Mouse (Mus musculus) urinary bladder, postnatal 10 days (tissue): Measurements from ENCODE around the gene Astn2.

Source experiments
- DNase-seq: peaks from one replicate; pipeline ENCODE4 v3.0.0; 2022; ENCODE audit warnings: low spot score

Astn2 gene

DNA sequence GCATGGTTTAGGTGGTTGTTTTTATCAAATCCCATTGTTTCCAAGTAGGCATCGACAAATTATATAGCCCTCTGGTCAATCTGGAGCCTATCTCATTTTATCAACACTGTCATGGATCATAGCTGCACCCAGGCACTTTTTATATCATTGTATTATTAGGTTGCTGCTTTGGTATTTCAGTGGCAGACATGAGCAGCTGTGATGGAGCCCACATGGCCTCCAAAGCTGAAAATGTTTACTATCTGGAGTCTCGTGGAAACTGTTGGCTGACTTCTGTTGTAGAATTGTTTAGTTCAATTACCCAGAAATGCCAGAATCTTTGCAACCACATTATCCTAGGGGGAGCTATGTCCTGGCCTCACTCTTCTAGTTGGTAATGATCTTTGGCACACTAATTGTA, 732.1 kb downstream of the Astn2 start:
- no peak for DNase-seq

GRCm38 (mm10) chr4:65671585-65672184, 732.7 kb downstream of the Astn2 start:
- DNase-seq = no peak

GRCm38 (mm10) chr4:65667030-65667610, 737.3 kb downstream of the Astn2 start:
- DNase-seq = no peak

GRCm38 (mm10) chr4:65663176-65663575, 741.2 kb downstream of the Astn2 start:
- no peak for DNase-seq

- peak; percentile 37 for DNase-seq
Measured at GRCm38 (mm10) chr4:65654723-65655122, 749.7 kb downstream of the Astn2 start.

DNA sequence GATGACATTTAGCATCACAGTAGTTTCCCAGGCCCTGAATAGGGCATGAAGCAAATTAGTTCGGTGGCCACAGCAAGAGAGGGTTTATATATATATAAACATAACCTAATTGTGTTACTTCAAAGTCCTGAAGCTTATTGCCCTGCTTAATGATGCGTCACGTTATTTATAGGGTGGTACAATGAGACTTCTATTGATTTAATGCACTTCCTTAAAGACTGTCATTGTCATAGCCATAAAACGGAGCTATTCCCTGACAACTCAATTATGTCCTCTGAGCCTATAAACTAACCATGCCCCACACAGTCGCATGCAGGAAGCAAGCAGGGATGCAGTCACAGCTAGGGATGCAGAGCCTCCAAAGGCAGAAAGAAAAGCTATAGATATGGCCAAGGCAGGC, 761.8 kb downstream of the Astn2 start:
- DNase-seq = no peak

DNA sequence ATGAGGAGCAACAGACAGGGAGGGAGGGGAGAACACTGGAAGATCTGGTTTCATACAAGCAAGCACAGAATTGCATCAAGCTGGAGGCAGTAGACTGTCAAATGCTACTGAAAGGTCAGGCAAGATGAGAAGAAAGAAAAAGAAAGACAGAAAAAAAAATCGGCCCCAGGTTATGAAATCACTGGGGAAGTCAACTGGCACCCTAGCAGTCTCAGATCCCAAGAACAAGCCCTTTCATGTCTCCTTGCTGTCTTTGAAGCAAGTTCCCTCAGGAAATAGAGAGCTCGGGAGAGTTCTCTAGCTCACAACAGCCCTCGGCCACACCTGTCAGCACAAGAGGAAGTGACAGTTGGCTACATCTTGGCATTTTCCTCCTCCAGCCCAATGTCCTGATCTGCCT, 766.2 kb downstream of the Astn2 start:
- no peak for DNase-seq

GRCm38 (mm10) chr4:65620125-65620524, 784.3 kb downstream of the Astn2 start:
- DNase-seq = no peak

GRCm38 (mm10) chr4:65613135-65613534, 791.3 kb downstream of the Astn2 start:
- no peak for DNase-seq

DNA sequence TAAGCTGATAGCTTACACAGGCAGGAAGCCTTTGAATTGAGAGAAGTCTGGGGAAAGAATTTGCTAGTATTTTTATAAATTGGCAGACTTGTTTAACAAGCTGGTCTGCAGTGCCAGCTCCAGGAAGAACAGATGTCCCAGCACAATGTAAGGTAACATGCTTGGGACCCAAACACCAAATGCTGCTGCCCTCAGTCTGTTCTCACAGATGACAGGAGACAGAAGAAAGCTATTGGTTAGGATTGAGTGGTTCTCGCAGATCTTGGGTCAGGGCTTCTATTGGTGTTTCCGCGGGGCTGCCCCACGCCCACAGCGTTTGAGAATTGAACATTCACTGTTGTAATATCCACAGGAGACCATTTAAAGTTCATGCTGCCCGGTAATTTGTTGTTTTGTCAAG, 793.5 kb downstream of the Astn2 start:
- no peak for DNase-seq

DNA sequence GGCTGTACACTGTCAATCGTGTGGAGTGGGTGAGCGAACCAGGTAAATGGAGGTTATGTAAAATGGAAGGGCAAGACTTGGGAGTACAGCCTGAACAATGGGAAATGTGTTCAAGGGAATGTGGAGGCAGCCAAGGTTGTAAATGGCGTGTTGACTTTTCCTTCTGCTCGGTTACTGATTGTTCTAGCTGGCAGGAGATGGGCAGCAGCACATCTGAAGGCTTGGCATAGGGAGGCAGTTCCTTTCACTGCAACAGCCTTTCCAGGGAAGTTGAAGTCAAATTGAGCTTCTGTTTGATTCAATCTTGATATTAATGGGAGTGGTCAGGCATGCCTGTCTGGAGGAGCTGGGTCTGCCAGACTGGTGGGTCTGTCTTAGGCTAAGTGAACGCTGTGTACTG, 794.1 kb downstream of the Astn2 start:
- DNase-seq = no peak

- no peak for DNase-seq
Measured at GRCm38 (mm10) chr4:65608112-65608511, 796.3 kb downstream of the Astn2 start.

DNA sequence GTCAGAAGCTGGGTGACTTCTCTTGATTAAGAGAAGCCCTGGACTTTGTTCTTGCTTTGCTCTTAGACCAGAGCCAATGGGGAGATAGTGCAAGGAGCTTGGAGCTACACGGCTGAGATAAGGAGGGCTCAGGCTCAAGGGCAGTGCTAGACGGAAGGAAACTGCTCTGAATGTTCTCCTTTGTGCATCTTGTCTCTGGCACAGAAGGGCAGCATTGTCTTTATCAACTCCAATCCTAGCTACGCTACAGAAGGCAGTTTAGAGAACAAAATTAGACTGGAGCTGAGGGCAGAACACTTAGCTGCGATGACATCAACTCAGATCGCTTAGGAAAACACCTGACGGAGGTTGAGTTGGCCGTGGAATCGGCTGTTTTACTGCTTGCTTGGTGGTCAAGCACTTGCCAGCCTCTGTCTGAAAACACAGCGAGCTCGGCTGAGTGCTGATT, 797.2 kb downstream of the Astn2 start:
- no peak for DNase-seq

DNA sequence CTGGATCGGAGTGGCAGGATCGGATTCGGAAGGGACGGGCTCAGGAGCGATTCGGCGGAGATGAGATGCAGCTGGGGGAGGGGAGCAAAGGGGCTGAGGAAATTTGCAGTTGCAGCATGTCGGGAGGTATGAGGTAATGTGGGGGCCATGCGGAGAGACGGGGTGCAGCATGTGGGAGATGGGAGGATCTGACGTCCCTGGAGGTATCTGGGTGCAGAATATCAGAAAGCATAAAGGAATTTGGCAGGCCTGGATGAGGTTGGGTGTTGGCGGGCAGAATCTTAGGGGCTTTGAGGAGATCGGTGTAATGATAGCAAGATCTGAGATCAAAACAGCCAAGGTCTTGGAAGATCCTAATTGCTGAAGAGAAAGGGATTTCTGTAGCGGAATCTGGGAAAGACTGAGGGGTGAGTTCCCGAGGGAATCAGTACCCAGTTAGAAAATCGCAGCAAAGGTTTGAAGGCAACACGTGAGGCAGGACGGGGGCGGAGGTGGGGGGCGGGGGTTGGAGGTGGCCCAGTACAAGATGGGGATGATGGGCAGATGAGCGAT, 799.2 kb downstream of the Astn2 start:
- DNase-seq = no peak

GRCm38 (mm10) chr4:65604504-65605150, 799.8 kb downstream of the Astn2 start, which contains the start of gene Trim32:
TSS of gene Trim32 (plus strand) at chr4:65604986.
- DNase-seq = peak; percentile 99

DNA sequence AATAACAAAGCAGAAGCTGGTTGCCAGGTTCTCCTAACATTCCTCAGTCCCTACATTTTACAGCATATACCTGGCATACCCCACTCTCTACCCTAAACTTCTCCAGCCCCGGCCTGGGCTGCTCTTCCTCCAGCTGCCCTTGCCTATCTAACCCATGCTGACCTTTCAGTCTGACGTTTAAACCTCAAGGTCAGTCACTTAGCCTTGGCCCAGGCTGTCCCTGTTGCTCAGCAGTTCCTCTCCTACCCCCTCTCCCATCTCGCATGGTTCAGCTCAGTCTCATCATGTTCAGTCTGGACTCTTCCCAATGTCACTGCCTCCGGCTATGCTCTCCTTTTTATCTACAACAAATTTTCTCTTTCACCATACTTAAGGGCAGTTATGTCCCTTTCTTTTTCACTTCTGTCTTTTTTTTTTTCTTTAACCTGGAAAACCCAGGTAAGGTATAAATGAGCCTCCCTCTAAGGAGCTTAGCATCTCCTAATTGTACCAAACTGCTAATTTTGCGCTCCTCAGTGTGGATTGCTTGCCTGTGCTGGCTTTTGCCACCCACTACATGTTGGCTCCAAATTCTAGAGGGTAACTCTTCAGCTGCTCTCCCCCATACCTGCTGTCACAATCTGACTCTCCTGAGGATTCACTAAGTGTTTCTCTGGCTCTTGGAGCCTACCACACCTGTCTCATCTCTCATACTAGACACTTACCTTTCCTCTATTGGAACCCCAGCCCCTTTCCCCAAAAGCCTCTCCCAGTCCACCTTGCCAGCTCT, 809.6 kb downstream of the Astn2 start:
- no peak for DNase-seq

DNA sequence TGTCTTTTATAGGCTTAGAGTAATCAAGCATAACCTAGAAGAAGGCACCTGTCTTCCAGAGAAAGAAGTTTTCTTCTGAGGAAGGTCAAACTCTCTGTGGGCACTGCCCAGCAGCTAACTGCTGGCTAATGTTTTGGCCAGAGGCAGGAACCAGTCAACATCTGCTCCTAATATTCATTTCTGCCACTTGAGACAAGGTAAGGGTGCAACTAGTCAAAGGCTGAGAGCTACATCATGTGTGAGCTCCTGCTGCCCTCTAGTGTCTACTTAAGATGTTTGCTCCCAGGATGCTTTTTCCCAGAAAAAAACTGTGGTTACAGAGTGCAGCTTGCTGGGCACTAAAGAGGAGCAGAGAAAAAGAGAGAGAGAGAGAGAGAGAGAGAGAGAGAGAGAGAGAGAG, 814.6 kb downstream of the Astn2 start:
- DNase-seq = no peak

- DNase-seq = no peak
Measured at GRCm38 (mm10) chr4:65586947-65587346, 817.5 kb downstream of the Astn2 start.

DNA sequence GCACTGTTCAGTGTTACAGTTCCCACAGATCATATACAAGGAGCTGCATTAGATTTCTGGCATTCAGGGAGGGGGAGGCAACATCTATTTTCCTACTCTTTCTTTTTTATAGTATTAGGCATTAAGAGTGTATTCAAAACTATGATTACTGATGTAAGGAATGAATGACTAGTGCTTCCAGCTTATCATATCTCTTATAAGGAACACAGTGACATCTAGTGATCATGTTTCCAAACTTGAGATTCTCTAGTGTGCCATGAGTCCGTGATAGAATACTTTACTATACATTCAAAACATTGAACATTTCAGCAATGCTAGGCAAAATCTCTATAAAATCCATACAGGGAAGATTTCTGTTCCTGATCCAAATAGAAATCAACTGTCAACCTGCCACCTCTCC, 824.2 kb downstream of the Astn2 start:
- DNase-seq = no peak

- no peak for DNase-seq
Measured at GRCm38 (mm10) chr4:65565493-65565892, 838.9 kb downstream of the Astn2 start.

DNA sequence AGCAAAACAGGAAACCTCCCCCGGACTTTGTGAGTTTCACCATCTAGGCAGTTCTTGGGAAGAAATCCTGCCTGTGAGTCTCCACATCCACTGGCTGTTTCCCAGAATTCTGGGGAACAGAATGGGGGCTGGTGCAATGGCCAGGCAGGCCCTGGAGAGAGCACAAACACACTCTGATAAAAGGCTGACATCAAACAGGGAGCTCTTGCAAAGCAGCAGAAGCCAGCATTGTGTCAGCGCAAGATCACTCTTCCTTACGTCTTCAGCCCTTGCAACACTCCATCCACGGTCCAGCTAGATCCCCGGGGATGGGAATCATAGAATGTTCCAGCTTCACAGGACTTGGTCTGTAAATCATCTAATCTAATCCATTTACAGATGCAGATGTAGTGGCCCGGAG, 855.9 kb downstream of the Astn2 start:
- DNase-seq = no peak

GRCm38 (mm10) chr4:65545582-65545981, 858.8 kb downstream of the Astn2 start:
- DNase-seq = no peak
